Mouse (Mus musculus): Measurements from ENCODE around the gene Olfr322. TPM values are rescaled to one million over a fixed set of nuclear protein-coding genes. Genes with fewer than 3 reads are reported as not detected.

Olfr322 gene
- not detected in 2 replicates for total RNA-seq (2023)

GRCm38 (mm10) chr11:58658596-58658995, at the start of gene Olfr322:
Gene Olfr322 (plus strand): TSS chr11:58658782.

GRCm38 (mm10) chr11:58615975-58616374, 42.6 kb upstream of the Olfr322 start, which contains the start of gene 2210407C18Rik:
Gene 2210407C18Rik (minus strand): TSS chr11:58616075.

GRCm38 (mm10) chr11:58630401-58630800, 28.2 kb upstream of the Olfr322 start, which contains the start of gene Olfr323:
Gene Olfr323 (minus strand): TSS chr11:58630501.

GRCm38 (mm10) chr11:58640272-58640867, 18.2 kb upstream of the Olfr322 start, which contains the start of gene Trim58:
Gene Trim58 (plus strand): TSS chr11:58640465.

GRCm38 (mm10) chr11:58680799-58681198, 22.2 kb downstream of the Olfr322 start, which contains the start of gene Olfr320:
Gene Olfr320 (plus strand): TSS chr11:58681099.

GRCm38 (mm10) chr11:58698862-58699261, 40.3 kb downstream of the Olfr322 start, which contains the start of gene Olfr319:
Gene Olfr319 (plus strand): TSS chr11:58699162.

Other genes with a start within 250 kb of the Olfr322 start
- gene 1810065E05Rik, start 237.7 kb upstream of the Olfr322 start, total RNA-seq (2023), result not detected in 2 replicates
- not detected in 2 replicates for gene Gm12253, start 226.2 kb upstream of the Olfr322 start, total RNA-seq (2023)
- gene Lypd9, start 205.9 kb upstream of the Olfr322 start, total RNA-seq (2023), result not detected in 2 replicates
- gene Olfr30, start 196.5 kb upstream of the Olfr322 start, total RNA-seq (2023), result not detected in 2 replicates
- gene Olfr332, start 166.2 kb upstream of the Olfr322 start, total RNA-seq (2023), result not detected in 2 replicates
- not detected in 2 replicates for gene Olfr331, start 156.2 kb upstream of the Olfr322 start, total RNA-seq (2023)
- gene Olfr330, start 123.9 kb upstream of the Olfr322 start, total RNA-seq (2023), result not detected in 2 replicates
- not detected in 2 replicates for gene Olfr329-ps, start 112.4 kb upstream of the Olfr322 start, total RNA-seq (2023)
- gene Olfr328, start 103.1 kb upstream of the Olfr322 start, total RNA-seq (2023), result 0.18 and 0.32 TPM in 2 replicates
- gene Olfr224, start 88.2 kb upstream of the Olfr322 start, total RNA-seq (2023), result not detected in 2 replicates
- gene Olfr325, start 81.1 kb upstream of the Olfr322 start, total RNA-seq (2023), result not detected in 2 replicates
- gene Olfr324, start 63.7 kb upstream of the Olfr322 start, total RNA-seq (2023), result not detected in 2 replicates
- not detected in 2 replicates for gene 2210407C18Rik, start 42.7 kb upstream of the Olfr322 start, total RNA-seq (2023)
- not detected in 2 replicates for gene Olfr323, start 28.3 kb upstream of the Olfr322 start, total RNA-seq (2023)
- gene Trim58, start 18.3 kb upstream of the Olfr322 start, total RNA-seq (2023), result 0.29 and 0.41 TPM in 2 replicates
- not detected in 2 replicates for gene Olfr320, start 22.3 kb downstream of the Olfr322 start, total RNA-seq (2023)
- gene Olfr319, start 40.4 kb downstream of the Olfr322 start, total RNA-seq (2023), result not detected in 2 replicates
- gene Olfr318, start 65.2 kb downstream of the Olfr322 start, total RNA-seq (2023), result 0.13 and 0.25 TPM in 2 replicates
- gene Olfr317, start 80.4 kb downstream of the Olfr322 start, total RNA-seq (2023), result not detected in 2 replicates
- not detected in 2 replicates for gene Olfr316, start 94.0 kb downstream of the Olfr322 start, total RNA-seq (2023)
- gene Olfr315, start 114.4 kb downstream of the Olfr322 start, total RNA-seq (2023), result not detected in 2 replicates
- gene Olfr314, start 124.2 kb downstream of the Olfr322 start, total RNA-seq (2023), result not detected in 2 replicates
- gene Fam183b, start 143.2 kb downstream of the Olfr322 start, total RNA-seq (2023), result not detected in 2 replicates
- gene Olfr313, start 156.2 kb downstream of the Olfr322 start, total RNA-seq (2023), result not detected in 2 replicates
- not detected in 2 replicates for gene Olfr312, start 170.5 kb downstream of the Olfr322 start, total RNA-seq (2023)
- gene Olfr311, start 180.5 kb downstream of the Olfr322 start, total RNA-seq (2023), result not detected in 2 replicates
- 0.52 and 1.7 TPM in 2 replicates for gene Gm12258, start 188.4 kb downstream of the Olfr322 start, total RNA-seq (2023)
- gene 2810021J22Rik, start 208.4 kb downstream of the Olfr322 start, total RNA-seq (2023), result 3.0 and 3.5 TPM in 2 replicates
- gene Zfp39, start 245.4 kb downstream of the Olfr322 start, total RNA-seq (2023), result 3.9 and 4.2 TPM in 2 replicates